ENCODE assay signal across 8 mouse cellular contexts in genomic region chr5:75153961-75154620, GRCm38 (mm10). TPM values are rescaled to one million over a fixed set of nuclear protein-coding genes. Genes with fewer than 3 reads are reported as not detected.
DNase-seq lines count a peak whose midpoint lies in the region; ATAC-seq and TF ChIP-seq lines count a peak whose summit lies in the region.

No protein-coding gene starts in this region.

- H3K9me3 ChIP-seq in embryonic facial prominence, embryonic 14.5 days (ENCODE audit: control insufficient read depth, low read length) = no peaks in the 10 kb centered on the region
- no peaks in the 10 kb centered on the region for H3K9me3 ChIP-seq in heart, embryonic 15.5 days (replicated peaks)
- no peaks in the 10 kb centered on the region for H3K9me3 ChIP-seq in midbrain, embryonic 14.5 days (ENCODE audit: control insufficient read depth, low read length)

- WGBS in spleen, adult 2 months = 2% methylated on average over 27 of the region's 27 CpGs
- 1% methylated on average over 26 of the region's 27 CpGs for WGBS in embryonic facial prominence, embryonic 14.5 days
- under 1% methylated on average over 27 of the region's 27 CpGs for WGBS in heart, embryonic 15.5 days
- WGBS in midbrain, embryonic 14.5 days = under 1% methylated on average over 27 of the region's 27 CpGs

- no peak for ATAC-seq in embryonic facial prominence, embryonic 14.5 days (ENCODE audit: low read depth)
- no peak for ATAC-seq in heart, embryonic 15.5 days (replicated peaks; ENCODE audit: insufficient number of reproducible peaks, insufficient read depth, low FRiP score, low read depth)
- no peak for ATAC-seq in midbrain, embryonic 14.5 days (ENCODE audit: low FRiP score, low TSS enrichment)
- no peak for ATAC-seq in erythroid progenitor cell, adult 5-6 weeks (replicated peaks; ENCODE audit: low FRiP score, poor library complexity, severe bottlenecking)

- H3K4me1 ChIP-seq in spleen, adult 2 months (ENCODE audit: control insufficient read depth, insufficient read depth, insufficient read length) = no peaks in the 10 kb centered on the region; the same call in 1 of the 2 replicates
- H3K4me1 ChIP-seq in embryonic facial prominence, embryonic 14.5 days (ENCODE audit: control insufficient read depth, insufficient read depth, low read length) = peaks cover 15% of the 10 kb centered on the region
- peaks cover 54% of the 10 kb centered on the region for H3K4me1 ChIP-seq in heart, embryonic 15.5 days (replicated peaks)
- peaks cover 12% of the 10 kb centered on the region; the same call in 1 of the 2 replicates for H3K4me1 ChIP-seq in midbrain, embryonic 14.5 days (ENCODE audit: control insufficient read depth, insufficient read depth, low read length)

- peaks cover 28% of the 10 kb centered on the region for H3K27me3 ChIP-seq in spleen, adult 2 months (ENCODE audit: control insufficient read depth, insufficient read depth, low read length)
- peaks cover 15% of the 10 kb centered on the region for H3K27me3 ChIP-seq in embryonic facial prominence, embryonic 14.5 days (replicated peaks; ENCODE audit: control insufficient read depth, insufficient read depth, low read length)
- H3K27me3 ChIP-seq in heart, embryonic 15.5 days = peaks cover 58% of the 10 kb centered on the region
- peaks cover 72% of the 10 kb centered on the region for H3K27me3 ChIP-seq in midbrain, embryonic 14.5 days (ENCODE audit: control insufficient read depth, insufficient read depth, low read length)

- H3K4me2 ChIP-seq in embryonic facial prominence, embryonic 14.5 days (ENCODE audit: low read depth, low read length) = peak overlapping the region; percentile 63
- H3K4me2 ChIP-seq in heart, embryonic 15.5 days = peak overlapping the region; percentile 69
- H3K4me2 ChIP-seq in midbrain, embryonic 14.5 days (ENCODE audit: low read length) = no peak overlapping the region

- peak overlapping the region; percentile 60; the same call in 1 of the 2 replicates for H3K27ac ChIP-seq in spleen, adult 2 months (ENCODE audit: insufficient read depth, low read length)
- H3K27ac ChIP-seq in embryonic facial prominence, embryonic 14.5 days (replicated peaks; ENCODE audit: low read depth, low read length) = peak overlapping the region; percentile 99
- H3K27ac ChIP-seq in heart, embryonic 15.5 days = peak overlapping the region; percentile 72
- H3K27ac ChIP-seq in midbrain, embryonic 14.5 days (replicated peaks; ENCODE audit: low read depth, low read length) = no peak overlapping the region

- H3K36me3 ChIP-seq in spleen, adult 2 months (ENCODE audit: control insufficient read depth, insufficient read depth, low read length) = no peaks in the 10 kb centered on the region
- no peaks in the 10 kb centered on the region for H3K36me3 ChIP-seq in embryonic facial prominence, embryonic 14.5 days (ENCODE audit: control insufficient read depth, insufficient read depth, low read length)
- H3K36me3 ChIP-seq in heart, embryonic 15.5 days = no peaks in the 10 kb centered on the region
- no peaks in the 10 kb centered on the region for H3K36me3 ChIP-seq in midbrain, embryonic 14.5 days (ENCODE audit: control insufficient read depth, insufficient read depth, low read length)

- TF ChIP-seq POLR2A in spleen, adult 2 months (IDR thresholded peaks at IDR 0.05; ENCODE audit: low read depth, low read length) = no peak

- peak overlapping the region; percentile 98 for H3K9ac ChIP-seq in embryonic facial prominence, embryonic 14.5 days (ENCODE audit: low read depth, low read length)
- peak overlapping the region; percentile 60 for H3K9ac ChIP-seq in heart, embryonic 15.5 days
- no peak overlapping the region for H3K9ac ChIP-seq in midbrain, embryonic 14.5 days (replicated peaks; ENCODE audit: low read length)

- peak overlapping the region; percentile 35; the same call in 1 of the 2 replicates for H3K4me3 ChIP-seq in spleen, adult 2 months (ENCODE audit: extremely low read depth, insufficient read depth, insufficient read length)
- peak overlapping the region; percentile 62 for H3K4me3 ChIP-seq in embryonic facial prominence, embryonic 14.5 days (ENCODE audit: low read depth, low read length)
- peak overlapping the region; percentile 47 for H3K4me3 ChIP-seq in heart, embryonic 15.5 days
- peak overlapping the region; percentile 18; the same call in 1 of the 2 replicates for H3K4me3 ChIP-seq in midbrain, embryonic 14.5 days (replicated peaks; ENCODE audit: low read depth, low read length)

- no peak for DNase-seq in spleen, adult 2 months (ENCODE audit: low read depth in 1 of 2, low spot score in 2 of 2)
- no peak for DNase-seq in spleen, postnatal 10 days (ENCODE audit: low spot score in 2 of 2)
- peak; percentile 23 for DNase-seq in embryonic facial prominence, embryonic 14.5 days (ENCODE audit: low spot score)
- DNase-seq in kidney, postnatal 25 days = peak; percentile 12 to 49
- peak; percentile 33 for DNase-seq in midbrain, embryonic 14.5 days
- DNase-seq in thymus, postnatal 10 days (ENCODE audit: low spot score in 2 of 2) = no peak

- TF ChIP-seq CTCF in spleen, adult 2 months (IDR thresholded peaks at IDR 0.05; ENCODE audit: extremely low read depth, insufficient read depth, insufficient read length, insufficient replicate concordance) = no peak

RNA-seq across cellular contexts. Expression of gene Pdgfra, which starts 2.0 kb away (rescaled TPM):
- 6.7 and 7.8 TPM in 2 replicates for polyA plus RNA-seq in spleen, adult 2 months (2012; rRNA removed)
- 81.3 and 100 TPM in 2 replicates for polyA plus RNA-seq in embryonic facial prominence, embryonic 14.5 days (2014; fragmentation: Nextera tagmentation; extraction: Ambion mirVana)
- 14.7 and 19.0 TPM in 2 replicates for polyA plus RNA-seq in heart, embryonic 15.5 days (2015; fragmentation: Nextera tagmentation; extraction: Ambion mirVana)
- 3.6 and 9.4 TPM in 2 replicates for polyA plus RNA-seq in midbrain, embryonic 14.5 days (2014; fragmentation: Nextera tagmentation; extraction: Ambion mirVana)
- 0.42 TPM in 1 of 2 replicates, not detected in the other for total RNA-seq in erythroid progenitor cell, adult 5-6 weeks (2015; ENCODE audit: low replicate concordance)
- total RNA-seq in erythroid progenitor cell, adult 5-6 weeks (2017; ENCODE audit: low replicate concordance) = 0.26 TPM in 1 of 2 replicates, not detected in the other

Comparison
In these comparisons a context has a peak if more than half of its experiments do, and no peak if none do; other contexts are left out.
1. DNase-seq: peak in embryonic facial prominence, embryonic 14.5 days (single experiment), kidney, postnatal 25 days (2 of 2) and midbrain, embryonic 14.5 days (single experiment); none in spleen, adult 2 months (0 of 2), spleen, postnatal 10 days (0 of 2) and thymus, postnatal 10 days (0 of 2).
2. Peak in every context shown above with its lines, with median percentiles within 50 percentile points of each other: H3K4me3 ChIP-seq.